Mouse (Mus musculus): ENCODE data around the gene Krtcap2.

The Krtcap2 gene

GRCm38 (mm10) chr3:89225321-89225815, 20.4 kb upstream of the Krtcap2 start:
- no peak for DNase-seq (ENCODE audit: extremely low read depth, low read depth, low spot score)

- no peak for DNase-seq (ENCODE audit: extremely low read depth, low read depth, low spot score)
These were observed 19.8 kb upstream of the Krtcap2 start for GRCm38 (mm10) chr3:89225918-89226317.

- no peak for DNase-seq (ENCODE audit: extremely low read depth, low read depth, low spot score)
These were observed 19.4 kb upstream of the Krtcap2 start for GRCm38 (mm10) chr3:89226361-89226760.

GRCm38 (mm10) chr3:89226900-89227299, 18.9 kb upstream of the Krtcap2 start, which contains the start of gene Mtx1:
Gene Mtx1, minus strand, starts transcription at chr3:89227088.
- DNase-seq (ENCODE audit: extremely low read depth, low read depth, low spot score): no peak

- DNase-seq (ENCODE audit: extremely low read depth, low read depth, low spot score): no peak
These were observed 18.2 kb upstream of the Krtcap2 start for GRCm38 (mm10) chr3:89227307-89228179.

GRCm38 (mm10) chr3:89228180-89228549, 17.6 kb upstream of the Krtcap2 start:
- no peak for DNase-seq (ENCODE audit: extremely low read depth, low read depth, low spot score)

- no peak for DNase-seq (ENCODE audit: extremely low read depth, low read depth, low spot score)
These were observed 16.9 kb upstream of the Krtcap2 start, which contains the start of gene Muc1 for GRCm38 (mm10) chr3:89228836-89229235. Gene Muc1, plus strand, starts transcription at chr3:89229057.

- DNase-seq (ENCODE audit: extremely low read depth, low read depth, low spot score): no peak
These were observed 16.5 kb upstream of the Krtcap2 start for GRCm38 (mm10) chr3:89229276-89229675.

- DNase-seq (ENCODE audit: extremely low read depth, low read depth, low spot score): no peak
These were observed 15.2 kb upstream of the Krtcap2 start for GRCm38 (mm10) chr3:89230561-89230960.

GRCm38 (mm10) chr3:89231345-89231744, 14.4 kb upstream of the Krtcap2 start:
- no peak for DNase-seq (ENCODE audit: extremely low read depth, low read depth, low spot score)

GRCm38 (mm10) chr3:89231772-89232275, 13.9 kb upstream of the Krtcap2 start:
- DNase-seq (ENCODE audit: extremely low read depth, low read depth, low spot score): no peak

GRCm38 (mm10) chr3:89232614-89233013, 13.2 kb upstream of the Krtcap2 start:
- DNase-seq (ENCODE audit: extremely low read depth, low read depth, low spot score): no peak

- DNase-seq (ENCODE audit: extremely low read depth, low read depth, low spot score): no peak
These were observed 12.1 kb upstream of the Krtcap2 start for GRCm38 (mm10) chr3:89233562-89234110.

GRCm38 (mm10) chr3:89236516-89236915, 9.2 kb upstream of the Krtcap2 start:
- DNase-seq (ENCODE audit: extremely low read depth, low read depth, low spot score): no peak

GRCm38 (mm10) chr3:89237682-89238081, 8.1 kb upstream of the Krtcap2 start:
- no peak for DNase-seq (ENCODE audit: extremely low read depth, low read depth, low spot score)

- no peak for DNase-seq (ENCODE audit: extremely low read depth, low read depth, low spot score)
These were observed 7.3 kb upstream of the Krtcap2 start for GRCm38 (mm10) chr3:89238494-89238893.

GRCm38 (mm10) chr3:89242331-89242895, 3.4 kb upstream of the Krtcap2 start:
- no peak for DNase-seq (ENCODE audit: extremely low read depth, low read depth, low spot score)

- no peak for DNase-seq (ENCODE audit: extremely low read depth, low read depth, low spot score)
These were observed 2.2 kb upstream of the Krtcap2 start for GRCm38 (mm10) chr3:89243609-89244008.

GRCm38 (mm10) chr3:89244158-89244981, 1.4 kb upstream of the Krtcap2 start:
- DNase-seq (ENCODE audit: extremely low read depth, low read depth, low spot score): no peak

GRCm38 (mm10) chr3:89244982-89245687, 631 bp upstream of the Krtcap2 start:
- no peak for DNase-seq (ENCODE audit: extremely low read depth, low read depth, low spot score)
